22 mouse cellular contexts compared by ENCODE assay signal in genomic region chr12:45590191-45590590, GRCm38 (mm10).
A peak's percentile ranks its signal among the peaks of the same experiment; 100 is the strongest.
DNase-seq lines count a peak whose midpoint lies in the region; TF ChIP-seq lines count a peak whose summit lies in the region.
"Had no signal": no experiment of that assay in that cellular context is flagged by ENCODE, and none has a peak within 500 bp of the region (broad histone marks: within the 10 kb centered on the region; RNA-seq: fewer than 3 reads in every experiment).

No protein-coding gene starts in this region.

- no peak for TF ChIP-seq CTCF in MEL (IDR thresholded peaks at IDR 0.05 in 2 of 3, conservative IDR thresholded peaks at IDR 0.05 in 1 of 3; ENCODE audit: control insufficient read depth in 1 of 3, insufficient read depth in 1 of 3, low read depth in 2 of 3, low read length in 3 of 3, poor library complexity in 1 of 3, severe bottlenecking in 1 of 3)

- no peaks in the 10 kb centered on the region; a peak in 1 of 4 replicates for H3K36me3 ChIP-seq in MEL (ENCODE audit: control insufficient read depth in 1 of 2, insufficient read depth in 2 of 2, low read length in 2 of 2)
- H3K36me3 ChIP-seq: G1E had no signal

- peak in 1 of 2 experiments; percentile 45; a peak in 2 of 4 replicates for TF ChIP-seq EP300 in MEL (IDR thresholded peaks at IDR 0.05; ENCODE audit: low read depth in 1 of 2, low read length in 2 of 2)

- H3K4me1 ChIP-seq in MEL (ENCODE audit: control insufficient read depth in 1 of 2, insufficient read depth in 2 of 2, low read length in 2 of 2), result no peaks in the 10 kb centered on the region; a peak in 1 of 4 replicates

- TF ChIP-seq POLR2A in MEL (IDR thresholded peaks at IDR 0.05; ENCODE audit: control insufficient read depth in 1 of 2, insufficient read depth in 1 of 2, low read depth in 1 of 2, low read length in 2 of 2, poor library complexity in 1 of 2), result no peak

- peak; percentile 71 for DNase-seq in A20 (ENCODE audit: low read depth, low spot score)
- peak; percentile 56 for DNase-seq in MEL (ENCODE audit: low read depth, low spot score)
- peak; percentile 27 for DNase-seq in MEL-GATA-1-ER (ENCODE audit: extremely low read depth, low read depth)
- no peak for DNase-seq in thymus, postnatal 14 days
- no peak for DNase-seq in left cerebral cortex, adult 9 months (ENCODE audit: low spot score in 2 of 2)
- no peak for DNase-seq in gastrocnemius, postnatal 25 days
- DNase-seq: adrenal gland, adult 2 months; adrenal gland, adult 8-10 months; adrenal gland, postnatal 10 days; adrenal gland, postnatal 14 days; adrenal gland, postnatal 25 days; adrenal gland, postnatal 36 days; B cell, adult 2 months; cerebellum, adult 11 months; cerebellum, adult 11-12 months; cerebellum, adult 18-20 months; cerebellum, adult 2 months; cerebellum, adult 8-10 months; cerebellum, adult 9-10 months had no signal

- no peaks in the 10 kb centered on the region for H3K27me3 ChIP-seq in MEL (ENCODE audit: control insufficient read depth in 1 of 2, insufficient read depth in 2 of 2, low read length in 2 of 2)
- H3K27me3 ChIP-seq: CH12.LX, Patski had no signal

- no peak for TF ChIP-seq RAD21 in MEL (IDR thresholded peaks at IDR 0.05; ENCODE audit: low read depth, low read length)

- H3K27ac ChIP-seq in MEL (ENCODE audit: control insufficient read depth, low read depth, low read length), result no peak overlapping the region

- H3K79me2 ChIP-seq in MEL (ENCODE audit: control insufficient read depth, insufficient read depth, low read length, poor library complexity), result no peaks in the 10 kb centered on the region

- H3K4me3 ChIP-seq in MEL (ENCODE audit: control insufficient read depth in 1 of 2, insufficient read depth in 1 of 2, low read depth in 2 of 2, low read length in 2 of 2), result peak overlapping the region in 1 of 2 experiments; percentile 7; a peak in 1 of 4 replicates

- no peaks in the 10 kb centered on the region for H3K9me3 ChIP-seq in MEL (replicated peaks; ENCODE audit: insufficient read depth, low read length)
- H3K9me3 ChIP-seq: G1E had no signal

- H3K9ac ChIP-seq in MEL (ENCODE audit: control insufficient read depth, low read depth, low read length, poor library complexity, severe bottlenecking), result no peak overlapping the region

TF ChIP-seq in MEL, 35 proteins besides CTCF, POLR2A, EP300 and RAD21:
- TF ChIP-seq BHLHE40 (IDR thresholded peaks at IDR 0.05; ENCODE audit: borderline replicate concordance, low read depth, low read length), result no peak
- 0 out of 2 replicates have a peak, but pooled peaks have one; percentile 16 for TF ChIP-seq SMC3 (IDR thresholded peaks at IDR 0.05; ENCODE audit: low read depth, low read length)
- no peak for TF ChIP-seq CHD1 (IDR thresholded peaks at IDR 0.05; ENCODE audit: low read depth, low read length)

Comparison
In these comparisons a context has a peak if more than half of its experiments do, and no peak if none do; other contexts are left out.
1. DNase-seq: peak in A20 (single experiment), MEL (single experiment) and MEL-GATA-1-ER (single experiment); none in thymus, postnatal 14 days (single experiment), left cerebral cortex, adult 9 months (0 of 2) and gastrocnemius, postnatal 25 days (single experiment).